Mouse (Mus musculus): ENCODE results near the gene Fstl4. TPM values are rescaled to one million over a fixed set of nuclear protein-coding genes. Genes with fewer than 3 reads are reported as not detected.

Gene Fstl4
- total and polyA plus RNA-seq, 2 experiments from 2014 or later: 7.4 to 8.1 TPM

DNA sequence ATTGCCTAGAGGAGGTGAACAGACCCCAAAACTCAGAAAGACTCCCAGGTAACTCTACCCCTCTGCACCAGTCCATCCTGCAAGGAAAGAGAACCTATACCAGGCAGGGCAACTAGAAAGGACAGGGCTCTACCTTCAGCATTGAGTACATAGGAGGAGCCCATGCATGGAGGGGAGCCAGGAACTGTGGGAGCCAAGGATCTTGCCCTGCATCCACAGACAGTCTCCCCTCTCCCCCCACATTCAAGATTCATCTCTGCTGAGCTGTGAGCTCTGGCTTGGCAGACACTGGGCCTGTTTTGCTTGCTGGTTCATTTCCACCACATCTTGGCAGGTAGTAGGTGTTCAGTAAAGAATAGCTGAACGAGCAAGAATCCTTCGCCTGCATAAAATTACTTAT, 360.4 kb downstream of the Fstl4 start:
- no peaks in the 10 kb centered on the region for H3K27me3 ChIP-seq (ENCODE audit: insufficient read depth, low read length)
- H3K4me2 ChIP-seq (ENCODE audit: low read depth): no peak overlapping the region
- H3K4me1 ChIP-seq (ENCODE audit: insufficient read depth): peaks cover 3% of the 10 kb centered on the region; the same call in 1 of the 2 replicates
- no peak for ATAC-seq
- WGBS: 59% methylated on average over 2 of the region's 2 CpGs
- H3K9ac ChIP-seq: no peak overlapping the region
- no peak overlapping the region for H3K4me3 ChIP-seq (ENCODE audit: low read depth, low read length)
- H3K27ac ChIP-seq (ENCODE audit: low read depth, low read length): no peak overlapping the region
- H3K36me3 ChIP-seq (ENCODE audit: insufficient read depth): no peaks in the 10 kb centered on the region
- no peak for DNase-seq
- TF ChIP-seq CTCF (IDR thresholded peaks at IDR 0.05; ENCODE audit: low read depth): no peak
- H3K9me3 ChIP-seq (ENCODE audit: low read length): no peaks in the 10 kb centered on the region

DNA sequence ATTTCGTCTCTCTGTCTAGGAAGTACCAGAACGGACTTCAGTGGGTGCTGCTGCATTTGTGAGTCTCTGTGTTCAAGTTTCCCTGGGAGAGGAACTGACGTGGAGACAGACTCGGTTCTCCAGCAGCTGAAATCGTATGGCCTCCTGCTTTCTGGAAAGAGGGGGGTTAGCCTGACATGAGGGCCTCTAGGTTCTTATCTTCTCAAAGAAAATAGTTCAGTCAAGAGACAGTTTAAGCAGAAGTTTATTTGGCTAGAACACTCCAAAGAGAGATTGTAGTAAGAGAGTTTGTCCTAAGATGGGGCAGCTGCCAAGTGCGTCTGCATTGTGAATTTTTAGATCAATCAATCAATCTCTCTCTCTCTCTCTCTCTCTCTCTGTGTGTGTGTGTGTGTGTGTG, 362.2 kb downstream of the Fstl4 start:
- DNase-seq (no peak), ATAC-seq (no peak)
- no peak overlapping the region for H3K9ac ChIP-seq
- H3K27me3 ChIP-seq (ENCODE audit: insufficient read depth, low read length): no peaks in the 10 kb centered on the region
- H3K27ac ChIP-seq (ENCODE audit: low read depth, low read length): no peak overlapping the region
- WGBS: 51% methylated on average over 6 of the region's 6 CpGs
- no peaks in the 10 kb centered on the region for H3K36me3 ChIP-seq (ENCODE audit: insufficient read depth)
- no peak overlapping the region for H3K4me3 ChIP-seq (ENCODE audit: low read depth, low read length)
- TF ChIP-seq CTCF (IDR thresholded peaks at IDR 0.05; ENCODE audit: low read depth): no peak
- H3K4me1 ChIP-seq (ENCODE audit: insufficient read depth): no peaks in the 10 kb centered on the region; the same call in 1 of the 2 replicates
- no peak overlapping the region for H3K4me2 ChIP-seq (ENCODE audit: low read depth)
- no peaks in the 10 kb centered on the region for H3K9me3 ChIP-seq (ENCODE audit: low read length)

DNA sequence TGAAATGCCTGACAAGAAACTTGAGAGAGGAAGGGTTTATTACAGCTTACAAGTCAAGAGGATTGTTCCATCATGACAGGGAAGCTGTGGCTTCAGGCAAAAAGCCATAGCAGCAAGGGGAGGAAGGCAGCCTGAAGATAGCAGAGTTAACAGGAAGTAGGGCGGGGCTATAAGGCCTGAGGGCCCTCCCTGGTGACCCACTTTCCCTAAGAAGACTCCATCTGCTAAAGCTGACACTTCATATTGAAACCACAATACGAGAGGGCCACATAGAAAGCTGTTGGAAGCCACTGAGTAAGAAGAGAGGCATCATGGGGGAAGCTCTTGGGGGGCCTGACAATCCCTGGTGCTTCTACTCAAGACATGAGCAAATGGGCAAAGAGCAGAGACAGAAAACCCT, 364.2 kb downstream of the Fstl4 start:
- DNase-seq (no peak), ATAC-seq (no peak)
- Histone ChIP-seq H3K27me3 (ENCODE audit: insufficient read depth, low read length) (no peaks in the 10 kb centered on the region), H3K4me2 (ENCODE audit: low read depth) (no peak overlapping the region), H3K4me1 (ENCODE audit: insufficient read depth) (no peaks in the 10 kb centered on the region), H3K4me3 (ENCODE audit: low read depth, low read length) (no peak overlapping the region), H3K36me3 (ENCODE audit: insufficient read depth) (no peaks in the 10 kb centered on the region), H3K9ac (no peak overlapping the region), H3K27ac (ENCODE audit: low read depth, low read length) (no peak overlapping the region), H3K9me3 (ENCODE audit: low read length) (no peaks in the 10 kb centered on the region)
- WGBS: 80% methylated on average over 2 of the region's 2 CpGs
- no peak for TF ChIP-seq CTCF (IDR thresholded peaks at IDR 0.05; ENCODE audit: low read depth)

DNA sequence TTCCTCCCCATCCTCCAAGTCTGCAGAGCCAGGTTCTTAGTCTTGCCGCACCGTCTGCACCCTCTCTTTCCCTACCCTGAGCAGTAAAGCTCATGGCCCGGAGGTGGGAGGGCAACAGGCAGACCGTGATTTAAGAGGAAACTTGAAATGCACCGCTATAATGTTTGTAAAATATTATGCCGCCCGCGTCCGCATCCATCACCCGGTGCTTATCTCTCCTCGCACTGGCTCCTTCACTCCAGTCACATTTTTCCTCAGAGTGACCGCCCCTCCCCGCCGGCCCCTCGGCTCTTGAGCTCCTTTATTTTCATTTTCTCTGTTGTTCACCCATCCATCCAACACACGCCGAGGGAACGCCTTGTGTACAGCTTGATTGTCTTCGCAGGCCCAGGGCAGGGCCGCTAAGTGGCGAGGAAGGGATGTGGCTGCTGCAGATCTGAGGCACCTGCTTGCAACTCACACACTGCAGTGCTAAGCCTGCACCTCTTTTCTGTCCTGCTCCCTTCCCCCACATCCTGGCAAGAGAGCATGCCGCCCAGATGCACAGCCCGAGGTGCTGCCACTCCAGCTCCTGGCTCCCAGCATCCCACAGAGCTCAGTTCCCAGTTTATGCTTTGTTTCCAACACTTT, 368.1 kb downstream of the Fstl4 start:
- ATAC-seq (peak; percentile 47), DNase-seq (no peak)
- 17% methylated on average over 23 of the region's 23 CpGs for WGBS
- Histone ChIP-seq H3K4me2 (ENCODE audit: low read depth) (peak overlapping the region; percentile 34), H3K4me3 (ENCODE audit: low read depth, low read length) (no peak overlapping the region), H3K36me3 (ENCODE audit: insufficient read depth) (no peaks in the 10 kb centered on the region), H3K4me1 (ENCODE audit: insufficient read depth) (no peaks in the 10 kb centered on the region), H3K9ac (no peak overlapping the region), H3K27ac (ENCODE audit: low read depth, low read length) (no peak overlapping the region), H3K9me3 (ENCODE audit: low read length) (no peaks in the 10 kb centered on the region), H3K27me3 (ENCODE audit: insufficient read depth, low read length) (no peaks in the 10 kb centered on the region)
- no peak for TF ChIP-seq CTCF (IDR thresholded peaks at IDR 0.05; ENCODE audit: low read depth)

DNA sequence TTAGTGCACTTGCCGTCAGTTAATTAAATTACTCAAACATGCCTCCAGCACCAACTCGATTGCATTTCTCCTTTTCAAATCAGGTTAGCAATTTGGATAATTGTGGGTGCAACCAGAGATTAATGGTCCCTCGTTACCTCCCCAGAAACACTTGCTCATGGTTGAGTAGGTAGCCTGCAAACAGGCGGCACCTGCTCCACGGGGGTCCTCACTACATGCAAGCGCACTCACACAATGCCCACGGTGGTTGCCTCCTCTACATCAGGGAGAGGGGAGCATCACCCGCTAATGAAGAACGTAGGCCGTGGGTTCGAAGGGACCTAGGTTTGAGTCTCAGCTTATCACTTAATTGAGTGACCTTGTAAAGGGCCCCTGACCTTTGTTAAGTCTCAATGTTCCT, 371.9 kb downstream of the Fstl4 start:
- Histone ChIP-seq H3K4me2 (ENCODE audit: low read depth) (no peak overlapping the region), H3K36me3 (ENCODE audit: insufficient read depth) (no peaks in the 10 kb centered on the region), H3K27me3 (ENCODE audit: insufficient read depth, low read length) (no peaks in the 10 kb centered on the region), H3K9me3 (ENCODE audit: low read length) (no peaks in the 10 kb centered on the region), H3K4me3 (ENCODE audit: low read depth, low read length) (no peak overlapping the region), H3K9ac (no peak overlapping the region), H3K27ac (ENCODE audit: low read depth, low read length) (no peak overlapping the region), H3K4me1 (ENCODE audit: insufficient read depth) (peaks cover 5% of the 10 kb centered on the region; the same call in 1 of the 2 replicates)
- 50% methylated on average over 11 of the region's 11 CpGs for WGBS
- ATAC-seq (no peak), DNase-seq (no peak)
- TF ChIP-seq CTCF (IDR thresholded peaks at IDR 0.05; ENCODE audit: low read depth): no peak

DNA sequence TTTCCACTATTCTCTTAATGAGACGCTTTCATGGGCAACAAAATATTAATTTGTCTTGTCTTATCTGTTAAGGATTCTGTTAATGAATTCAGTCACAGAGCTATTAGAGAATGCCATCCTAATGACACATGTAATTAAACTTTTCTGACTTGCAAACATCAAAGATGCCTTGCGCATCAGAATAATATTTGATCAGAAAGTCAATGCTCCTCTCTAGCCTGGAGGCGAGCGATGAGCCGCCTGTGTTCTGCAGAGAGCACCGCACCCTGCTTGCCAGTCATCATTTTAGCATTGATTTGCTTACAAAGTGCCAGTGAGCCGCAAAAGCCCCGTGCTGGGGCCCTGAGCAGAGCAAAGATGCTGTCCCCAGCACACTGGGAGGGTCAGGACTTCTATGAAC, 372.9 kb downstream of the Fstl4 start:
- Histone ChIP-seq H3K9me3 (ENCODE audit: low read length) (no peaks in the 10 kb centered on the region), H3K4me3 (ENCODE audit: low read depth, low read length) (no peak overlapping the region), H3K27ac (ENCODE audit: low read depth, low read length) (no peak overlapping the region), H3K27me3 (ENCODE audit: insufficient read depth, low read length) (no peaks in the 10 kb centered on the region), H3K9ac (no peak overlapping the region), H3K4me2 (ENCODE audit: low read depth) (no peak overlapping the region), H3K36me3 (ENCODE audit: insufficient read depth) (no peaks in the 10 kb centered on the region), H3K4me1 (ENCODE audit: insufficient read depth) (peaks cover 5% of the 10 kb centered on the region; the same call in 1 of the 2 replicates)
- no peak for TF ChIP-seq CTCF (IDR thresholded peaks at IDR 0.05; ENCODE audit: low read depth)
- DNase-seq (no peak), ATAC-seq (peak; percentile 37; the same call in 1 of the 2 replicates)
- 58% methylated on average over 8 of the region's 8 CpGs for WGBS

DNA sequence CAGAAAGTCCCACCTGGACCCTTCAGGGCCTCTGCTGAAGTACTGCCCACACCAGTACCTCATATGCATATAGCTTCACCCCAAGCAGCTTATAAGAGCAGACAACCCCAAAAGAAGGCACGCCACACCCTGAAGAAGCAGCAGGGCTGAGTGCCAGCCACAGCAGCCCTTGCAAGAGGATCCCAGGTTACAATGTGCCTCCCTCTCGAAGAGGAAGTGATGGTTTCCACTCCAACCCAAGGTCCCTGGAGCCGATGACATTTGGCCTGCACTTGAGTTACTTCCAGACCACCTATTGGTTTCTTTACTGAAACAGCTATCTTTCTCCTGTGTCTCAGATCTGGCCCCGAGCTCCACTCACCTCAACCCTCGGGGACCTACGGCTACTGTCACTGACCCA, 373.8 kb downstream of the Fstl4 start:
- H3K27ac ChIP-seq (ENCODE audit: low read depth, low read length): no peak overlapping the region
- H3K4me3 ChIP-seq (ENCODE audit: low read depth, low read length): no peak overlapping the region
- WGBS: 89% methylated on average over 6 of the region's 6 CpGs
- H3K27me3 ChIP-seq (ENCODE audit: insufficient read depth, low read length): no peaks in the 10 kb centered on the region
- H3K4me1 ChIP-seq (ENCODE audit: insufficient read depth): peaks cover 5% of the 10 kb centered on the region; the same call in 1 of the 2 replicates
- H3K9me3 ChIP-seq (ENCODE audit: low read length): no peaks in the 10 kb centered on the region
- no peak for TF ChIP-seq CTCF (IDR thresholded peaks at IDR 0.05; ENCODE audit: low read depth)
- H3K36me3 ChIP-seq (ENCODE audit: insufficient read depth): no peaks in the 10 kb centered on the region
- no peak overlapping the region for H3K9ac ChIP-seq
- ATAC-seq (no peak), DNase-seq (no peak)
- H3K4me2 ChIP-seq (ENCODE audit: low read depth): no peak overlapping the region
